8 mouse cellular contexts compared by ENCODE assay signal in the genomic region with DNA sequence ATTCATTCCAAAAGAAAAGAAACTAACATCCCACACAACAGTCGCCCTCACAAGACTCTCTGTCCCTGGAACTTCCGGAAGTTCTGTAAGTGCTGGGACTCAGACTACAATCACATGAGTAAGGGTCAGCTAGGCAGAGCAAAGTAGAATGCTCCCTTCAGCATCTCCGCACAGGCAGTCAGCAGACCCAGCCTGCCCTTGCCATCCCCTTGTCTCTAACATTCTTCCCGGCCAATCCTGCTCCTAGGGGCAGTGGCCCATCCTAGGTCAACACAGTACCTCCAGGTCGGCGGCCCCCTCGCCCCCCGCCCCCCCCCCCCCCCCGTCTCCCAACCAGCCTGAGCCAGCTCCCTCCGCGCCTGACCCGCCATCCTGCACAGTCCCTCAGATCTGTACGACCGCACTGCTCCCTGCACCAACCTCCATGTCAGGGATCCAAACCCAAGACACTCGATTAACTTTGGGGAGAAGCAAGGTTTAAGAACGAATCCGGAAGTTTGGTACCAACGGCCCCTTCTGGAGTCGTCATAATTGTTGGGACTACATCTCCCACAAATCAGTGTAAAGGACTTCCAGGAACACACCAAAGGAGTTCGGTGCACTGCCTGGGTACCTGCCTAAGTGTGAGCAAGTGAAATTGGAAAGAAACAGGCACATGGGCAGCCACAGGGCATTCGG. TPM values are rescaled to one million over a fixed set of nuclear protein-coding genes. Genes with fewer than 3 reads are reported as not detected.
DNase-seq lines count a peak whose midpoint lies in the region; ATAC-seq and TF ChIP-seq lines count a peak whose summit lies in the region.

TSS of gene Zfp65 (minus strand) at position 533 of the 678 bp plus-strand sequence.

- H3K27me3 ChIP-seq in hindbrain, embryonic 16.5 days (replicated peaks; ENCODE audit: control insufficient read depth, insufficient read depth, low read length), result no peaks in the 10 kb centered on the region

- DNase-seq in ZHBTc4 (ENCODE audit: low read depth, low spot score), result peak; percentile 79
- DNase-seq in cerebellum, postnatal 36 days, result peak; percentile 45 to 66
- peak; percentile 46 for DNase-seq in gastrocnemius, adult 2 months
- peak; percentile 48 to 65 for DNase-seq in left cerebral cortex, adult 2 months (ENCODE audit: extremely low spot score in 1 of 2, low spot score in 2 of 2)
- peak; percentile 46 to 55 for DNase-seq in lung, postnatal 4 days
- peak; percentile 28 for DNase-seq in retina, postnatal 7 days (ENCODE audit: low read depth, low spot score)
- DNase-seq in urinary bladder, postnatal 25 days (ENCODE audit: low spot score), result peak; percentile 33

- TF ChIP-seq CTCF in gastrocnemius, adult 2 months (IDR thresholded peaks at IDR 0.05), result no peak
- no peak for TF ChIP-seq CTCF in left cerebral cortex, adult 2 months (IDR thresholded peaks at IDR 0.05)

- peak; percentile 88 for ATAC-seq in hindbrain, embryonic 16.5 days

- no peaks in the 10 kb centered on the region for H3K36me3 ChIP-seq in hindbrain, embryonic 16.5 days (ENCODE audit: control insufficient read depth, insufficient read depth, low read length)

- H3K27ac ChIP-seq in gastrocnemius, adult 2 months, result peak within 1 kb of the TSS; percentile 86
- H3K27ac ChIP-seq in hindbrain, embryonic 16.5 days (ENCODE audit: low read depth, low read length), result peak within 1 kb of the TSS; percentile 26
- peak within 1 kb of the TSS; percentile 78 for H3K27ac ChIP-seq in left cerebral cortex, adult 2 months

- peak within 1 kb of the TSS; percentile 63 for H3K4me2 ChIP-seq in hindbrain, embryonic 16.5 days (ENCODE audit: low read length)

- peak within 1 kb of the TSS; percentile 81 for H3K4me3 ChIP-seq in gastrocnemius, adult 2 months
- H3K4me3 ChIP-seq in hindbrain, embryonic 16.5 days (ENCODE audit: low read length), result peak within 1 kb of the TSS; percentile 65
- H3K4me3 ChIP-seq in left cerebral cortex, adult 2 months, result peak within 1 kb of the TSS; percentile 59

- H3K9me3 ChIP-seq in hindbrain, embryonic 16.5 days (ENCODE audit: control insufficient read depth, low read length), result no peaks in the 10 kb centered on the region

- H3K9ac ChIP-seq in hindbrain, embryonic 16.5 days (ENCODE audit: low read depth, low read length), result peak within 1 kb of the TSS; percentile 79

- peaks cover 4% of the 10 kb centered on the region for H3K4me1 ChIP-seq in hindbrain, embryonic 16.5 days (ENCODE audit: control insufficient read depth, insufficient read depth, low read depth, low read length)

- intact Hi-C loops in gastrocnemius, adult 2 months (cut with DNase I), result loop anchor here (10.0 kb wide), 2 partner anchors 86 to 204 kb away; partner anchors contain the start of genes Gm26965, Zfp273 and Zfp87
- intact Hi-C loops in left cerebral cortex, adult 2 months (cut with DNase I), result loop anchor here (1.0 to 10.0 kb wide), 4 partner anchors 27 to 794 kb away; partner anchors contain the start of genes Gm26965, Zfp273, Zfp85 and Zfp87

- 4% methylated on average over 18 of the region's 21 CpGs for WGBS in hindbrain, embryonic 16.5 days

RNA-seq across cellular contexts. Expression of gene Zfp65, which starts in this region (rescaled TPM):
- 1 to 10 TPM; 3.5 to 4.8 TPM for total RNA-seq in gastrocnemius, adult 2 months (2021)
- 8.4 and 8.9 TPM in 2 replicates for polyA plus RNA-seq in hindbrain, embryonic 16.5 days (2015; fragmentation: Nextera tagmentation; extraction: Ambion mirVana)
- 10 to 100 TPM; 14.0 to 14.6 TPM for total RNA-seq in left cerebral cortex, adult 2 months (2021)

Comparison
In these comparisons a context has a peak if more than half of its experiments do, and no peak if none do; other contexts are left out.
1. Peak in every context shown above with its lines: DNase-seq, ATAC-seq, H3K4me3 ChIP-seq and H3K27ac ChIP-seq.
2. DNase-seq: peak in every context shown above with its lines; median percentile 79 in ZHBTc4; 56 in left cerebral cortex, adult 2 months; 56 in cerebellum, postnatal 36 days; 50 in lung, postnatal 4 days; 46 in gastrocnemius, adult 2 months; 33 in urinary bladder, postnatal 25 days; 28 in retina, postnatal 7 days.
3. H3K27ac ChIP-seq: peak in every context shown above with its lines; median percentile 86 in gastrocnemius, adult 2 months; 78 in left cerebral cortex, adult 2 months; 26 in hindbrain, embryonic 16.5 days.